Mouse (Mus musculus) CH12.LX (cell line): ENCODE measurements around the gene Gm960. TPM values are rescaled to one million over a fixed set of nuclear protein-coding genes. Genes with fewer than 3 reads are reported as not detected.

Experiments
- DNase-seq: peaks from one replicate; pipeline ENCODE4 v3.0.0-alpha.2; 2013; ENCODE audit errors: extremely low read depth
- H3K27ac ChIP-seq: 2 replicates; pipeline ENCODE4 v1.5.1; 2012; ENCODE audit warnings: low read depth, mild to moderate bottlenecking, control low read depth, moderate library complexity; ENCODE audit not compliant: insufficient read depth
- H3K27me3 ChIP-seq: replicated peaks from 2 replicates; pipeline ENCODE3; 2012; ENCODE audit warnings: inconsistent platforms
- H3K36me3 ChIP-seq, 2 experiments: replicated peaks in 1 of 2; 2 replicates each; pipeline versions ENCODE3 to v1.6.1; 2012; ENCODE audit warnings: inconsistent platforms in 1 of 2, low read length in 1 of 2, mild to moderate bottlenecking in 1 of 2, mixed read lengths in 1 of 2, moderate library complexity in 1 of 2; ENCODE audit not compliant: control insufficient read depth in 1 of 2, insufficient read depth in 1 of 2
- H3K4me1 ChIP-seq, 2 experiments: 2 replicates each; pipeline ENCODE4 v1.6.1; 2012; ENCODE audit warnings: inconsistent platforms in 1 of 2, moderate library complexity in 1 of 2; ENCODE audit not compliant: insufficient read depth in 2 of 2, control insufficient read depth in 1 of 2
- H3K4me2 ChIP-seq: 2 replicates; pipeline ENCODE4 v1.6.1; 2012; ENCODE audit warnings: low read depth, mild to moderate bottlenecking, control low read depth; ENCODE audit not compliant: poor library complexity, insufficient read depth, severe bottlenecking
- H3K4me3 ChIP-seq, 3 experiments: fragments of 150-350 bp in 1 of 3; sonication (generic) in 1 of 3; replicated peaks in 1 of 3; 2 replicates each; pipeline versions ENCODE3 to v1.5.1; 2011 to 2012; ENCODE audit warnings: low read depth in 2 of 3, low read length in 2 of 3, mild to moderate bottlenecking in 2 of 3, moderate library complexity in 2 of 3, control low read depth in 1 of 3, improper control_type of control experiment in 1 of 3, inconsistent platforms in 1 of 3, mixed read lengths in 1 of 3; ENCODE audit not compliant: poor library complexity in 1 of 3
- H3K79me2 ChIP-seq: replicated peaks from 2 replicates; pipeline ENCODE4 v1.6.1; 2012; ENCODE audit warnings: mild to moderate bottlenecking, moderate library complexity; ENCODE audit not compliant: control insufficient read depth, poor library complexity, insufficient read depth, severe bottlenecking; ENCODE audit errors: extremely low read depth
- H3K9ac ChIP-seq: 2 replicates; pipeline ENCODE4 v1.6.1; 2012; ENCODE audit warnings: low read depth, mild to moderate bottlenecking, control low read depth, moderate library complexity; ENCODE audit not compliant: insufficient read depth
- H3K9me3 ChIP-seq: replicated peaks from 2 replicates; pipeline ENCODE3; 2012; ENCODE audit warnings: low read length, inconsistent platforms, mixed read lengths
- BHLHE40 ChIP-seq: IDR thresholded peaks from 2 replicates; pipeline ENCODE4 v1.6.1; 2011; ENCODE audit warnings: mild to moderate bottlenecking, low read depth, low read length, improper control_type of control experiment
- CTCF ChIP-seq, 2 experiments: IDR thresholded peaks in 1 of 2; conservative IDR thresholded peaks in 1 of 2; 2 replicates each; pipeline ENCODE4 v1.5.1; 2011 to 2012; ENCODE audit warnings: low read depth in 2 of 2, low read length in 2 of 2, improper control_type of control experiment in 1 of 2, inconsistent platforms in 1 of 2, mild to moderate bottlenecking in 1 of 2, moderate library complexity in 1 of 2
- E2F4 ChIP-seq: IDR thresholded peaks from 2 replicates; pipeline ENCODE4 v1.6.1; 2011; ENCODE audit warnings: low read depth, low read length, improper control_type of control experiment; ENCODE audit not compliant: insufficient replicate concordance
- GABPA ChIP-seq: IDR thresholded peaks from 2 replicates; pipeline ENCODE4 v1.6.1; 2012; ENCODE audit warnings: low read depth, low read length, improper control_type of control experiment, inconsistent platforms; ENCODE audit not compliant: insufficient replicate concordance
- JUND ChIP-seq: conservative IDR thresholded peaks from 2 replicates; pipeline ENCODE4 v1.6.1; 2011; ENCODE audit warnings: low read depth, low read length, improper control_type of control experiment
- MAX ChIP-seq: IDR thresholded peaks from 2 replicates; pipeline ENCODE4 v1.6.1; 2011; ENCODE audit warnings: low read length, improper control_type of control experiment
- MXI1 ChIP-seq: IDR thresholded peaks from 2 replicates; pipeline ENCODE4 v1.6.1; 2011; ENCODE audit warnings: mild to moderate bottlenecking, low read depth, low read length, improper control_type of control experiment
- NRF1 ChIP-seq: IDR thresholded peaks from 2 replicates; pipeline ENCODE4 v1.6.1; 2014; ENCODE audit warnings: low read depth, mild to moderate bottlenecking, inconsistent platforms, low read length, improper control_type of control experiment, moderate library complexity
- SMC3 ChIP-seq: IDR thresholded peaks from 2 replicates; pipeline ENCODE4 v1.6.1; 2011; ENCODE audit warnings: low read depth, low read length, improper control_type of control experiment
- UBTF ChIP-seq: IDR thresholded peaks from 2 replicates; pipeline ENCODE4 v1.6.1; 2012; ENCODE audit warnings: low read depth, mild to moderate bottlenecking, inconsistent platforms, low read length, improper control_type of control experiment, moderate library complexity
- USF1 ChIP-seq: IDR thresholded peaks from 2 replicates; pipeline ENCODE4 v1.6.1; 2014; ENCODE audit warnings: low read depth, mild to moderate bottlenecking, inconsistent platforms, low read length, improper control_type of control experiment
- USF2 ChIP-seq: conservative IDR thresholded peaks from 2 replicates; pipeline ENCODE4 v1.6.1; 2011; ENCODE audit warnings: low read depth, low read length, improper control_type of control experiment
- ZC3H11A ChIP-seq: IDR thresholded peaks from 2 replicates; pipeline ENCODE4 v1.6.1; 2012; ENCODE audit warnings: low read depth, mild to moderate bottlenecking, inconsistent platforms, low read length, improper control_type of control experiment
- ZKSCAN1 ChIP-seq: IDR thresholded peaks from 2 replicates; pipeline ENCODE4 v1.6.1; 2012; ENCODE audit warnings: low read depth, inconsistent platforms, low read length, improper control_type of control experiment, borderline replicate concordance
- ZMIZ1 ChIP-seq: IDR thresholded peaks from 2 replicates; pipeline ENCODE4 v1.6.1; 2012; ENCODE audit warnings: low read depth, mild to moderate bottlenecking, inconsistent platforms, low read length, improper control_type of control experiment
- ZNF384 ChIP-seq: IDR thresholded peaks from 2 replicates; pipeline ENCODE4 v1.6.1; 2012; ENCODE audit warnings: low read depth, low read length, improper control_type of control experiment, inconsistent platforms
- dilution Hi-C: fragments of 300-500 bp; cut with MboI; formaldehyde crosslinking; loops from 2 replicates; pipeline ENCODE4 v1.14.3; 2020; ENCODE audit warnings: low sequenced_read_pairs; ENCODE audit not compliant: extremely low pct_unique_long_range_greater_than_20kb, extremely low pct_ligation_motif_present
- in situ Hi-C: fragments of 300-500 bp; cut with MboI; formaldehyde crosslinking; loops from 3 replicates; pipeline ENCODE4 v1.14.3; 2019; ENCODE audit warnings: low sequenced_read_pairs, low pct_ligation_motif_present, low pct_unique_long_range_greater_than_20kb, mixed read lengths
- polyA plus RNA-seq: library from polyadenylated mRNA; unstranded; fragments of >175 nt; gene quantifications from 2 replicates; pipeline ENCODE4 v1.2.1, GENCODE M21; 2012; ENCODE audit warnings: low read depth; ENCODE audit not compliant: insufficient read length
- total RNA-seq, 2 experiments: library from RNA; depleted of rRNA; stranded (reverse); fragments of 300-350 nt in 1 of 2; fragments of >200 nt in 1 of 2; gene quantifications; 2 replicates each; pipeline ENCODE4 v1.2.3; 2012 to 2014

Gm960 gene
- total and polyA plus RNA-seq, 3 experiments, result 0.38 TPM; not detected in 2

- Histone ChIP-seq H3K4me2 (no peak overlapping the region), H3K4me3 (no peak overlapping the region), H3K9me3 (no peaks in the 10 kb centered on the region), H3K27ac (no peak overlapping the region), H3K9ac (no peak overlapping the region), H3K79me2 (no peaks in the 10 kb centered on the region), H3K27me3 (no peaks in the 10 kb centered on the region), H3K36me3 (peaks cover 0 to 48% of the 10 kb centered on the region in 2 experiments), H3K4me1 (peaks cover 0 to under 1% of the 10 kb centered on the region in 2 experiments; a peak in 1 of 4 replicates)
- in situ Hi-C loops (no loop called here), dilution Hi-C loops (no loop called here)
- DNase-seq, result no peak
- TF ChIP-seq USF2 (no peak), JUND (no peak), E2F4 (no peak), BHLHE40 (no peak)
Observed at GRCm38 (mm10) chr19:4608511-4608910, 90.0 kb downstream of the Gm960 start.

GRCm38 (mm10) chr19:4607406-4607805 is 91.1 kb downstream of the Gm960 start:
- Histone ChIP-seq H3K36me3 (peaks cover 0 to 47% of the 10 kb centered on the region in 2 experiments), H3K4me1 (peaks cover 0 to 6% of the 10 kb centered on the region in 2 experiments; a peak in 1 of 4 replicates), H3K27ac (no peak overlapping the region), H3K4me2 (no peak overlapping the region), H3K79me2 (no peaks in the 10 kb centered on the region), H3K4me3 (no peak overlapping the region), H3K9ac (no peak overlapping the region), H3K9me3 (no peaks in the 10 kb centered on the region), H3K27me3 (no peaks in the 10 kb centered on the region)
- DNase-seq, result no peak
- dilution Hi-C loops (no loop called here), in situ Hi-C loops (no loop called here)
- TF ChIP-seq ZMIZ1 (no peak), ZC3H11A (no peak), E2F4 (no peak), MAX (no peak), GABPA (no peak), SMC3 (no peak), MXI1 (no peak), NRF1 (no peak), USF1 (no peak), CTCF (conservative IDR thresholded peaks at IDR 0.05 in 1 of 2, IDR thresholded peaks at IDR 0.05 in 1 of 2; ENCODE audit: low read depth in 2 of 2, low read length in 2 of 2) (no peak), UBTF (no peak), ZKSCAN1 (no peak)

GRCm38 (mm10) chr19:4605654-4606053 is 92.8 kb downstream of the Gm960 start:
- in situ Hi-C loops, result no loop called here
- peaks cover 0 to 6% of the 10 kb centered on the region in 2 experiments; a peak in 1 of 4 replicates for H3K4me1 ChIP-seq
- dilution Hi-C loops, result no loop called here

More at GRCm38 (mm10) chr19:4605654-4606053, 92.8 kb downstream of the Gm960 start:
- no peak for TF ChIP-seq ZNF384
- TF ChIP-seq, all 38 proteins: peak for 0
- Histone ChIP-seq H3K4me3 (no peak overlapping the region), H3K9me3 (no peaks in the 10 kb centered on the region), H3K27ac (no peak overlapping the region), H3K4me2 (no peak overlapping the region), H3K79me2 (no peaks in the 10 kb centered on the region), H3K9ac (no peak overlapping the region), H3K27me3 (no peaks in the 10 kb centered on the region), H3K36me3 (peaks cover 0 to 44% of the 10 kb centered on the region in 2 experiments)
- DNase-seq, result no peak
